Mouse (Mus musculus) embryo, embryonic 10.5 days (tissue): ENCODE data around the gene Plxnc1.
A peak's percentile ranks its signal among the peaks of the same experiment; 100 is the strongest.

Source experiments
- DNase-seq: peaks from one replicate; pipeline ENCODE4 v3.0.0-alpha.2; 2015; ENCODE audit warnings: low spot score

The Plxnc1 gene

GRCm38 (mm10) chr10:94871102-94871501 lies 73.5 kb downstream of the Plxnc1 start:
- DNase-seq, result no peak

- DNase-seq, result peak; percentile 38
These were observed 77.4 kb downstream of the Plxnc1 start for GRCm38 (mm10) chr10:94866995-94867856.

GRCm38 (mm10) chr10:94865206-94865605 lies 79.4 kb downstream of the Plxnc1 start:
- DNase-seq, result no peak

GRCm38 (mm10) chr10:94864199-94864928 lies 80.3 kb downstream of the Plxnc1 start:
- no peak for DNase-seq

GRCm38 (mm10) chr10:94863251-94863650 lies 81.4 kb downstream of the Plxnc1 start:
- DNase-seq, result no peak

- no peak for DNase-seq
These were observed 83.8 kb downstream of the Plxnc1 start for GRCm38 (mm10) chr10:94860870-94861269.

- DNase-seq, result no peak
These were observed 86.2 kb downstream of the Plxnc1 start for GRCm38 (mm10) chr10:94858277-94859033.

- no peak for DNase-seq
These were observed 94.1 kb downstream of the Plxnc1 start for GRCm38 (mm10) chr10:94850565-94850964.

- no peak for DNase-seq
These were observed 94.7 kb downstream of the Plxnc1 start for GRCm38 (mm10) chr10:94849930-94850329.

- DNase-seq, result no peak
These were observed 95.3 kb downstream of the Plxnc1 start for GRCm38 (mm10) chr10:94849360-94849759.

- no peak for DNase-seq
These were observed 96.3 kb downstream of the Plxnc1 start for GRCm38 (mm10) chr10:94848344-94848743.

- DNase-seq, result no peak
These were observed 98.0 kb downstream of the Plxnc1 start for GRCm38 (mm10) chr10:94846501-94847105.

GRCm38 (mm10) chr10:94844692-94845091 lies 99.9 kb downstream of the Plxnc1 start:
- DNase-seq, result no peak

GRCm38 (mm10) chr10:94835874-94836273 lies 108.8 kb downstream of the Plxnc1 start:
- no peak for DNase-seq

- DNase-seq, result no peak
These were observed 115.2 kb downstream of the Plxnc1 start for GRCm38 (mm10) chr10:94829407-94829806.

- DNase-seq, result no peak
These were observed 115.9 kb downstream of the Plxnc1 start for GRCm38 (mm10) chr10:94828734-94829230.

GRCm38 (mm10) chr10:94827890-94828733 lies 116.5 kb downstream of the Plxnc1 start:
- DNase-seq, result no peak

- DNase-seq, result no peak
These were observed 117.3 kb downstream of the Plxnc1 start for GRCm38 (mm10) chr10:94827325-94827724.

- no peak for DNase-seq
These were observed 118.2 kb downstream of the Plxnc1 start for GRCm38 (mm10) chr10:94826436-94826835.

GRCm38 (mm10) chr10:94825951-94826350 lies 118.7 kb downstream of the Plxnc1 start:
- DNase-seq, result no peak
